Mouse (Mus musculus) liver, adult 2 months (tissue): ENCODE data around the gene Zfp3. TPM values are rescaled to one million over a fixed set of nuclear protein-coding genes. Genes with fewer than 3 reads are reported as not detected.

ENCODE experiments used
- DNase-seq: peaks from one replicate; pipeline ENCODE4 v3.0.0-alpha.2; 2011; ENCODE audit warnings: low read depth, low spot score; ENCODE audit errors: extremely low read depth
- H3K27ac ChIP-seq: fragments of 200-500 bp; replicated peaks from 2 replicates; pipeline ENCODE4 v1.5.1; 2012; ENCODE audit warnings: low read depth, mild to moderate bottlenecking, control low read depth, inconsistent platforms, low read length; ENCODE audit not compliant: insufficient read depth
- H3K27me3 ChIP-seq: fragments of 200-500 bp; 2 replicates; pipeline ENCODE4 v1.6.1; 2012; ENCODE audit warnings: mild to moderate bottlenecking, moderate library complexity, low read length, inconsistent platforms; ENCODE audit not compliant: control insufficient read depth, insufficient read depth
- H3K36me3 ChIP-seq: fragments of 200-500 bp; 2 replicates; pipeline ENCODE4 v1.6.1; 2012; ENCODE audit warnings: low read length, inconsistent platforms; ENCODE audit not compliant: control insufficient read depth, insufficient read depth
- H3K4me1 ChIP-seq: fragments of 200-500 bp; 2 replicates; pipeline ENCODE4 v1.6.1; 2011; ENCODE audit warnings: low read length; ENCODE audit not compliant: control insufficient read depth, insufficient read depth
- H3K4me3 ChIP-seq: fragments of 200-500 bp; 2 replicates; pipeline ENCODE4 v1.5.1; 2011; ENCODE audit warnings: low read depth, mild to moderate bottlenecking, control low read depth, low read length, moderate library complexity; ENCODE audit not compliant: insufficient read depth
- H3K79me2 ChIP-seq: fragments of 200-500 bp; 2 replicates; pipeline ENCODE4 v1.6.1; 2012; ENCODE audit warnings: inconsistent platforms, mild to moderate bottlenecking, low read length, moderate library complexity; ENCODE audit not compliant: control insufficient read depth, insufficient read depth
- H3K9ac ChIP-seq: fragments of 200-500 bp; 2 replicates; pipeline ENCODE4 v1.6.1; 2012; ENCODE audit warnings: low read depth, mild to moderate bottlenecking, control low read depth, inconsistent platforms, low read length
- CTCF ChIP-seq: fragments of 200-500 bp; IDR thresholded peaks from 2 replicates; pipeline ENCODE4 v1.5.1; 2011; ENCODE audit warnings: low read depth, low read length, control low read depth
- POLR2A ChIP-seq: fragments of 200-500 bp; IDR thresholded peaks from 2 replicates; pipeline ENCODE4 v1.6.1; 2011; ENCODE audit warnings: low read length, control low read depth; ENCODE audit not compliant: insufficient read depth; ENCODE audit errors: extremely low read depth
- WGBS: fragments of 180-500 bp; shearing (Covaris S2); methylation state at CpG from one replicate; pipeline ENCODE4 v1.1.7; 2018; 5-methylcytosine and 5-hydroxymethylcytosine counted together
- polyA plus RNA-seq: library from polyadenylated mRNA; depleted of rRNA; stranded (reverse); fragments of >200 nt; gene quantifications from 2 replicates; pipeline ENCODE4 v1.2.3, GENCODE M21; 2012
- total RNA-seq: library from RNA; depleted of rRNA; stranded (reverse); fragments of >200 nt; gene quantifications from 2 replicates; pipeline ENCODE4 v1.2.3, GENCODE M21; 2014

Gene Zfp3
- total and polyA plus RNA-seq, 2 experiments = 0.87 to 1.8 TPM

- H3K27ac ChIP-seq = no peak overlapping the region
- 84% methylated on average over 5 of the region's 5 CpGs for WGBS
- no peak overlapping the region for H3K4me3 ChIP-seq
- peaks cover 1% of the 10 kb centered on the region; the same call in 1 of the 2 replicates for H3K4me1 ChIP-seq
- no peaks in the 10 kb centered on the region for H3K79me2 ChIP-seq
- no peak overlapping the region for H3K9ac ChIP-seq
- TF ChIP-seq CTCF = no peak
- TF ChIP-seq POLR2A = no peak
- DNase-seq = no peak
- H3K27me3 ChIP-seq = no peaks in the 10 kb centered on the region
- no peaks in the 10 kb centered on the region for H3K36me3 ChIP-seq
These were observed 47.0 kb downstream of the Zfp3 start for GRCm38 (mm10) chr11:70811041-70811440.

- Histone ChIP-seq H3K27me3 (no peaks in the 10 kb centered on the region), H3K27ac (no peak overlapping the region; the same call in 1 of the 2 replicates), H3K36me3 (no peaks in the 10 kb centered on the region), H3K79me2 (no peaks in the 10 kb centered on the region), H3K4me1 (peaks cover 1% of the 10 kb centered on the region; the same call in 1 of the 2 replicates), H3K9ac (no peak overlapping the region), H3K4me3 (no peak overlapping the region)
- WGBS = 78% methylated on average over 13 of the region's 13 CpGs
- DNase-seq = no peak
- no peak for TF ChIP-seq POLR2A
- no peak for TF ChIP-seq CTCF
These were observed 47.6 kb downstream of the Zfp3 start for GRCm38 (mm10) chr11:70811471-70812240.

DNA sequence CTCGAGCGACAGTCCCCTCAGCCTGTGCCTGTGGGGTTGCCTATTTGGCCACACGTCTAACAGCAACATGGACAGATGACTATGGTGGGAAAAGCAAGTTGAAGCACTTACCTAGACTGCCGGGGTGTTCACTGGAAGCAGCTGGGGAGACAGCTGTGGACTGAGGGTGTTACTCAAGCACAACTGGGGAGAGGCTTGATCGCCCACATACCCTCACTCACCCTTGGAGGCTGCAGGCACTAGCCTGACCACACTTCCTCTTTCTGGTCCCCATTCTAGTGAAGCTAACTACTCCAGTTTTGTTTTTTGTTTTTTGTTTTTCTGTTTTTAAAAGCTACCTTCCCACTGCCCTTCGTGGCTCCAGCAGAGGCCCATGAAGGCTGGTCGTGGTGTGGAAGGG is 48.4 kb downstream of the Zfp3 start, which contains the start of gene Scimp:
TSS of gene Scimp (minus strand) at position 222 of the 400 bp plus-strand sequence.
- no peak within 1 kb of the TSS for H3K4me3 ChIP-seq
- no peak within 1 kb of the TSS; the same call in 1 of the 2 replicates for H3K27ac ChIP-seq
- H3K4me1 ChIP-seq = peaks cover 1% of the 10 kb centered on the region; the same call in 1 of the 2 replicates
- WGBS = 83% methylated on average over 7 of the region's 7 CpGs
- H3K27me3 ChIP-seq = no peaks in the 10 kb centered on the region
- TF ChIP-seq CTCF = no peak
- no peak for DNase-seq
- H3K36me3 ChIP-seq = no peaks in the 10 kb centered on the region
- no peak within 1 kb of the TSS for H3K9ac ChIP-seq
- no peaks in the 10 kb centered on the region for H3K79me2 ChIP-seq

DNA sequence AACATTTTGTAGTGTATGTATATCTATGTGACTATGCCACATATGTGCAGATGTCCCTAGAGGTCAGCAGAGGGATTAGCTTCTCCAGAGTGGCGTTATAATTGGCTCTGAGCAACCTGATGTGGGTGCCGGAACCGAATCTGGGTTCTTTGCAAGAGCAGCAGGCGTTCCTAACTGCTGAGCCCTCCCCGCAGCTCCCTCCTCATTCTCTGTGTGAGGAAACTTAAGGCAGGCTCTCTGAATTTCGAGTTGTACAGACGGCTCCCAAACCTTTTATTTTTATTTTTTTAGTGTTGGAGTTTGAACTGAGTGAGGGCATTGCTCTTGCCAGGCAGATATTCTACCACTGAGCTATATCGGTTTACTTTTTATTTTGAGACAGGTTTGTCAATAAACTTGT is 51.1 kb downstream of the Zfp3 start:
- Histone ChIP-seq H3K27ac (no peak overlapping the region), H3K36me3 (no peaks in the 10 kb centered on the region), H3K27me3 (no peaks in the 10 kb centered on the region), H3K4me1 (peaks cover 1% of the 10 kb centered on the region; the same call in 1 of the 2 replicates), H3K9ac (no peak overlapping the region), H3K4me3 (no peak overlapping the region), H3K79me2 (no peaks in the 10 kb centered on the region)
- DNase-seq = no peak
- 72% methylated on average over 8 of the region's 8 CpGs for WGBS
- TF ChIP-seq POLR2A = no peak
- TF ChIP-seq CTCF = no peak

- Histone ChIP-seq H3K27ac (no peak overlapping the region), H3K79me2 (no peaks in the 10 kb centered on the region), H3K4me1 (peaks cover 1% of the 10 kb centered on the region; the same call in 1 of the 2 replicates), H3K27me3 (no peaks in the 10 kb centered on the region), H3K4me3 (no peak overlapping the region), H3K36me3 (no peaks in the 10 kb centered on the region), H3K9ac (no peak overlapping the region)
- peak; percentile 62 for DNase-seq
- WGBS = 18% methylated on average over 6 of the region's 6 CpGs
- TF ChIP-seq POLR2A (no peak), CTCF (peak; percentile 55)
These were observed 51.6 kb downstream of the Zfp3 start for GRCm38 (mm10) chr11:70815498-70816078.

DNA sequence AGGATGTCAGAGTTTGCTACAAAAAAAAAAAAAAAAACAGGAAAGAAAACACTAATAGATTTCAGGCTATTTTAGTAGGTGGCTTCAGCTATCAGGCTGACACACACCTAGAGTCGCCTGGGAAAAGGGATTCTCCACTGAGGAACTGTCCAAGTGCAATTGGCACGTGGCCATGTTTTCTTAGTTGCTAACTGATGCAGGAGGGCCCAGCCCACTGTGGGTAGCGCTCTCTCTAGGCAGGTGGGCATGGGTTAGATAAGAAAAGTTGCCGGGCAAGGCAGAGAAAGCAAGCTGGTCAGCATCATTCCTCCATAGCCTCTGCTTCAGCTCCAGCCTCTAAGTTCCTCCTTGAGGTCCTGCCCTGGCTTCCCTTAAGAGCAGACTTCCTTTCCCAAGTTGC is 52.8 kb downstream of the Zfp3 start:
- no peaks in the 10 kb centered on the region for H3K79me2 ChIP-seq
- H3K4me3 ChIP-seq = no peak overlapping the region
- TF ChIP-seq CTCF (no peak), POLR2A (no peak)
- no peak overlapping the region for H3K9ac ChIP-seq
- H3K27me3 ChIP-seq = no peaks in the 10 kb centered on the region
- H3K27ac ChIP-seq = no peak overlapping the region
- 64% methylated on average over 4 of the region's 4 CpGs for WGBS
- H3K36me3 ChIP-seq = no peaks in the 10 kb centered on the region
- DNase-seq = no peak
- peaks cover 1% of the 10 kb centered on the region; the same call in 1 of the 2 replicates for H3K4me1 ChIP-seq
